Mouse (Mus musculus): Measurements from ENCODE around the gene Ablim1.

- TF ChIP-seq CTCF (IDR thresholded peaks at IDR 0.05; ENCODE audit: low read depth), result no peak
- no peak for TF ChIP-seq EP300 (optimal IDR thresholded peaks at IDR 0.05)
These were observed 113.6 kb downstream of the Ablim1 start for GRCm38 (mm10) chr19:57201090-57201483.

Data from stomach, postnatal 0 days (tissue).